Mouse (Mus musculus) cerebellum, postnatal 36 days (tissue): ENCODE data around the gene Rnf220.
A peak's percentile ranks its signal among the peaks of the same experiment; 100 is the strongest.
"Not testable (repeated sequence)": the region's sequence is repeated elsewhere in the genome, so short reads cannot be mapped to it uniquely, and the experiment has no call there.

Experiments
- DNase-seq, 2 experiments: peaks; one replicate each; pipeline ENCODE4 v3.0.0; 2021 to 2022; ENCODE audit warnings: mixed read lengths in 2 of 2

Rnf220 gene

DNA sequence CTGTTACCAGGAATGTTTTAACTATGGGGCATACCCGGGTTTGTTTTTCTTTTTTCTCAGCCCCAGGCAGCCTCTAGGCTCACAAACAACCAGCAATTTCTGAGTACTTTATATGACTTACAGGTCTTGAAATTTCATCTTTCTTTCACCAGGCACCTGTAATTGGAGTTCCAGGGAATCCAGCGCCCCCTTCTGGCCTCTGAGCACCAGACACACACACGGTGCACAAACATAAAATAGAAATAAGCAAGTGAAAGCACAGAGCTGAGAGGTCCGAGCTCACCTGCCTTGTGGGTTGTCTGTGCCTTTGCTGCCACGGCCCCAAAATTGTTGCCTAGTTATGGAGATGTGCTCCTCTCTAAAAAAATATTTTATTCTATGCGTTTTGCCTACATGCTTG lies 236.9 kb downstream of the Rnf220 start:
- not testable (repeated sequence) for DNase-seq

DNA sequence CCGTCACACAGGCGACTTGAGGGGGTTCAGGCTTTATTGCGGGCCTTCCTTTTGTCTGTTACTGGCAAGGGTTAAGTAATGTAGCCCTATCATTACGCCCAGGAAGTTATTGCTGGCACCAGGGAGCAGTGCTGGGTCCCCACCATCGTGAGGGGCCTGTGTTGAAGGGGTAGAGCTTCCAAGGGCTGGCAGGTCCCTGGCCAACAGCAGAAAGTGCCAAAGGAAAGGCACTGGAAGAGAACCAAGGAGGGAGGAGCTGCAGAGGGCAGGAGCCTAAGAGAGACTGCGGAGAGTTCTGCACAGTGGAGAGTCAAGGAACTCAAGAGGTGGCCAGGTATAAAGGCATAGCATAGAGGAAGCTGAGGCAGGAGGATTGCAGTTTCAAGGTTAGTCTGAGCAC lies 242.2 kb downstream of the Rnf220 start:
- no peak for DNase-seq

DNA sequence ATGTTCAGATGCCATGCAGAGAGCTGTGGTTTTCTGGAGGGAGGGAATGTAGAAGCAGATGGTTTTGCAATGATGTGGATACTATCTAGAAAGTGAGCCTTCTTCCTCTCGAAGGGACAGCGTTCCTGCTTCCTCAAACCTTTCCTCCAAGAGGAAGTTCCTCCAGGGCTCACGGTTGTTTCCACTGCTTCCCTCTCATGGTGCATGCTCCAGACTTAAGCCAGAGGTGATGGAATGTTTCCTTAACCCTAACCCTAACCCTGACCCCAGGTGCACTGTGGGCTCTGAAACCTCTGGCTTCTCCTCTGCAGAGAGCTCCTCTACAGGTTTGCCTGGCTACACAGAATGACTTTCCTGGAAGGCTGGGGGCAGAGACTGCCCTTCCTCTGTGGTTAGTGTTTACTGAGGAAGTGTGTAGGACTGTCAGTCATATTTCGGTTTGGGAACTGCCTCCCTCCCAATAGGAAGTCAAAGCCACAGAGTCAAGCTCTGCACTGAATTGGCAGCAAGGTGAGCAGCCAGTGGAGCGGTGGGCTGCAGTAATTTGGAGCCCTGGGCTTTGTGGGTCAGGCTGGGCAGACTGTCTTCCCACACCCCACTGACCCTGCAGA lies 242.7 kb downstream of the Rnf220 start:
- DNase-seq: no peak

DNA sequence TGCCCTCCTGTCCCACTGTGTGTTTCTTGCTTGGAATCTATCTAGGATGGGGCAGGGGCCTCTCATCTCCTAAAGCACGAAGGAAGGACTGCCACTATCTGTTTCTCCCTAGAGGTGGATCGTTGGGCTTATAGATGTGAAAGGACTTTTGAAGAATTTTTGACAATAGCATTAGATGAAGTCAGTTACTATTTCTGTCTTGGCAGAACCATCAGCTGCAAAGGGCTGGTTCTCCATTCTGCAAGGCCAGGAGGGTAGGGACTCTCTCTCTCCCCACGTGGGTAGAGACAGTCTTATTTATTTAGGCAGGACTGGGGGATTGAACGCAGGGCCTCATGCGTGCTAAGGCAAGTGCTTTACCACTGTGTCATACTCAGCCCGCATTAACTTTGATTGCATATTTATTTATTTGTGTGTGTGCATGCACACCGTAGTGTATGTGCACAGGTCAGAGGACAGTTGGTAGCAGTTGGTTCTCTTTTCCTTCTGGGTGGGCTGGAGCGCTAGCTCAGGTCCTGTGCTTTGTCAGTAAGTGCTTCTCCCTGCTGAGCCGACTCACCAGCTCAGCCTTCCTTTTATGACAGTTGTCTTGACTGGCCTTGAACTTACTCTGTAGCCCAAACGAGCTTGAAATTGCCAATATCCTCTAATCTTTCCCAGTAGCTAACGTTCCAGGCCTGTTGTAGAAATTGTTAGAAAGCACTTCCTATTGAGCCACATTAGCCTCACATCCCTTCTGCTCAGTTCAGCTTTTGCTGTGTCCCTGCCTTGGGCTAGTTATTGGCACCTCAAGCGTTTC lies 243.4 kb downstream of the Rnf220 start:
- no peak for DNase-seq

DNA sequence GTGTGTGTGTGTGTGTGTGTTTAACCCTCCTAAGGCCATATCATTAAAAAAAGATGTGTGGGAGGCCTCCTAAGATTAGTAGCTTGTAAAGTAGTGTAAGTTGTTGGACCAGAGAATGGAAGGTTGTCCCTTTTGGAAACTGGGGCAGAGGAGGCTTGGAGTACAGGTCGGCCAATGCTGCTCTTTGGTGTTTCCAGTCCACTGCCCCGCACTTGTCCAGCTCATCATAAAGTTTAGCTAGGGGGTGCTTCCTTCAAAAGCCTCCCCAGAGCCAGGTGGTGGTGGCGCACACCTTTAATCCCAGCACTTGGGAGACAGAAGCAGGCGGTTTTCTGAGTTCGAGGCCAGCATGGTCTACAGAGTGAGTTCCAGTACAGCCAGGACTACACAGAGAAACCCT lies 244.1 kb downstream of the Rnf220 start:
- no peak for DNase-seq

DNA sequence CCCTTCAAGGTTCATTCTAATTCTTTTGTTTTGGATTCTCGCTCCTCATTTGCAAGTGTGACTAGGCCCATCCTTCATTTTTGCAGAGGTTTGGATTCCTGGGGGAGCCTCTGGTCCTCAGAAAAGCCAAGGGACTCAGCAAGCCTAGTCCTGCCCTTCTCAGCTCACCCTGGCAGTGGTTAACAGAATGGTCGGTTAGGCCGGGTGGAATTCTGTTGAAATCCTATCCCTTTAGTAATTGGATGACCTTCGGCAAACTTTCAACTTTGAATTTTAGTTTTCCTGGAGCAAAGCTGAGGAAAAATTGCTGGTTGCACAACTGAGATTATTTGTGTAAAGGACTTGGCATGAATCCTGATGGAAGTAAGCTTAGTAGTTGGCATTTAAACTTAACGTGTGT lies 244.5 kb downstream of the Rnf220 start:
- no peak for DNase-seq

DNA sequence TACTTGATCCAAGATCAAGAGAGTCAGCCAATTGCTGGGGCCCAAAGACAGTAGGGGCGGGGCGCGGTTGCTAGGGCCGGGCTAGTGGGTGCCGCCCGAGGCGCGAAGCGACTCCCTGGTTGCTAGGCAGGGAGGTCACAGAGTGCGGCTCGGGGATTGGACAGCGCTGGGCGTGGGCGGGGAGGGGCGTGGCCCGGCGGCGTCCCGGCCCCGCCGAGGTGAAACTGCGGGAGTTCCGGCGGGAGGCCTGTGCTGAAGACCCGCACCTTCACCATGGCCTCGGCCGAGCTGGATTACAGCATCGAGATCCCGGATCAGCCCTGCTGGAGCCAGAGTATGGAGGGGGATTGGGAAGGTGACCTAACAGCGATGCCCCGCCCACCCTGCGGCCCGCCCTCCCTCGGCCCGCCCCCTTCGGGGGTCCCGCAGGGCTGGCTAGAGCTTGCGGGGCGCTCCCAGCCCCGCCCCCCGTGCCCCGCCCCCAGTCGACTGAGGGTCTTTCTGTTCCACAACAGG lies 245.0 kb downstream of the Rnf220 start, which contains the start of the genes Tmem53 and Armh1:
TSS of gene Tmem53 (plus strand) at position 151 of the 516 bp plus-strand sequence.
TSS of gene Armh1 (minus strand) at position 325 of the 516 bp plus-strand sequence.
- peak; percentile 61 to 73 for DNase-seq

DNA sequence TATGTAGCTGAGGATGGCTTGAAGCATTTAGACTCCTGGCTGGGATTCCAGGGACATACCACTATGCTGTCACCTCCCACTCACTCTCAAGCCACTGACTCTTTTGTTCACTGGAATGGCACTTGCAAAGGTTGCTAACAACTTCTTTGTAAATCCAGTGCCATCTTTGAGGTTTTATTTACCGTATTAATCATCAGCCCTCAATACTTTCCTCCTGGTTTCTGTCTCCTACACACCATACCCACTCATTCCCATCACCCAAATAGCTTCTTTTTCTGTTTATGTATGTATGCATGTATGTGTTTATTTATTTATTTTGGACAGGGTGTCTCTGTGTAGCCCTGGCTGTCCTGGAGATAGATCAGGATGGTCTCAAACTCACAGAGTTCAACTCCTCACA lies 245.9 kb downstream of the Rnf220 start:
- DNase-seq: no peak

DNA sequence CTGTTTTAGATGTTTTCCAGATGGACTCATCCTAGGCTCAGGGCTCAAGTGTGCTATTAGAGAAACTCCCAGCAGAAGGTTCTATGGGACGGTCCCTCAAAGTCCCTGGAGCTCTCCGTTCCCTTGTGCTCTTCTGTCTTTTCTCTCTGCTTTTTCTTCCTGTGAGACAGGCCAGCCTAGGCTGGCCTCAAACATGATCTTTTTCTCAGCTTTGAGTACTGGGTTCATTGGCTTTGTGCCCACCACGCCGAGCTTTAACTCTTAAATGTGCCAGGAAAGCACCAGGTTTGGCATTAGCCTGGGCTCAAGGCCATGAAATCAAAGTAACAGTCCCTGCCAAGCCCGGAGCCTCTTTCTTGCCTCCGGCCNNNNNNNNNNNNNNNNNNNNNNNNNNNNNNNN lies 256.0 kb downstream of the Rnf220 start:
- DNase-seq: peak; percentile 37 to 40

DNA sequence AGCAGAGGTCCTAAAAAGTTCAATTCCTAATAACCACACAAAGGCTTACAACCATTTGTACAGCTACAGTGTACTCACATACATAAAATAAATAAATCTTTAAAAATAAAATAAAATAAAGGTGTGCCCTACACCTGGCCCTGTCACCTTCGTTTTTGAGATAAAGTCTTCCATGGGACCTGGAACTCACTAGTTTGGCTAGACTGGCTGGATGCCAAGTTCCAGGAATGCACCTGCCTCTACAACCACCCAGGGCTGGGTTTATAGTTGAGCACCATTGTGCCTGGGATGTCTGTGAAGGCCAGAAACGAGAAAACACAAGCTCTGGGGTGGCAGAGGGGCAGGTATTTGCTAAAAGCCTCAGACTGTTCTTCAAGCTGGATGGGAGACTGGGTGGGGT lies 257.7 kb downstream of the Rnf220 start:
- DNase-seq: no peak

DNA sequence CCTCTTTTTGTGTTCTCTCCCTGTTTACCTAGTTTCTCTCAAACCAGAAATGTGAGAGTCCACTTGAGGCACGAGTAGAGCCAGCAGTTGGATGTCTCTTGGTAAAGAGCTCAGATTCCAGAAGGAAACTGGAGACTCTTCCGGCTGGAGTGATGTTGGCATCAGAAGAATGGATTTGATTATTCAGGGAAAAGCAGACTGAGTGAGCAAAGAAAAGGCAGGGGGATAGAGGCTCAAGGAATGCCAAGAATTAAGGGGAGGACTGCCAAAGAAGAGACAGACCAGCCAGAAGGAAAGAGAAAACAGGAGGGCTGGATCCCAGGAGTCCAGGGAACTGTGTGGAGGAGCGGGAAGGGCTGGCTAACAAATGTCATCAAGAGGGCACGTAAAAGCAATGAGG lies 261.0 kb downstream of the Rnf220 start:
- no peak for DNase-seq

DNA sequence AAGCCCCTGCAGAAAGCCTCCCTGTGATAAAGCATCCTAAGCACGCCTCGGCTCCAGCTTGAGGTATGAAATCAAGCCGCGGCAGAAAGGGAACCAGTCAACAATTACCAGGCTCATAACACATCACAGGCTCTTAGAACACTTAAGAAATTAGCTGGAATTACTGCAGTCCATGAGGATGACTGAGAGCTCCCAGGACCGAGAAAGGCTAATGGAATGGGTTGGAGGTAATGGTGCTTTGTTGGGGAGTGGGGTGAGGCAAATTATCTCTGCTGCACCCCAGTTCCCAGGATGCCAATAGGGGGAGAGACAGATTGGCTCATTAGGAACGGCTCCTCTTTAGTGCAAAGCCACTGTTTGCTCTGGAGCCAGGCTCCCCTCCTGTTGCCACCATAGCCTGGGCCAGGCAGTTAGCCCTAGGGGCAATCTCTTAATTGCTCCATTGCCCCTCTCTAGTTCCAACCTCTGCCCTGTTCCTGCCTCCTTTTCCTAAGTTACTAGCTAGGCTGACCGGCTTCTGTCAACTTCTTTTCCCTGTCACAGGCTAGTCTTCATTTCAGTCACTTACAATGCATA lies 262.6 kb downstream of the Rnf220 start:
- DNase-seq: no peak

DNA sequence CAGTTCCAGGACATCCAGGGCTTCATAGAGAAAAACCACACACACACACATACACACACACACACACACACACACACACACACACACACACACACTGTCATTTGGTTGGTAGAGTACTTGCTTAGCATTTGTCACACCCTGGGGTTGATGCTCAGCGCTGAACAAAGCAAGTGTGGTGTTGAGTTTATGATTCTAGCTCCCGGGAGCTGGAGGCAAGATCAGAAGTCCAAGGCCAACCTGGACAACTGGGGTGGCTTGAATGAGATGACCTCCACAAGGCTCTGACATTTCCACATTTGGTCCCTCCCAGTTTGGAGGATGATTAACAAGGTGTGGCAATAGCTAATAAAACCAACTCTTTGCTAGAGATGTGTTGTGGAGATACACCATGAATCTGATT lies 265.6 kb downstream of the Rnf220 start:
- no peak for DNase-seq

DNA sequence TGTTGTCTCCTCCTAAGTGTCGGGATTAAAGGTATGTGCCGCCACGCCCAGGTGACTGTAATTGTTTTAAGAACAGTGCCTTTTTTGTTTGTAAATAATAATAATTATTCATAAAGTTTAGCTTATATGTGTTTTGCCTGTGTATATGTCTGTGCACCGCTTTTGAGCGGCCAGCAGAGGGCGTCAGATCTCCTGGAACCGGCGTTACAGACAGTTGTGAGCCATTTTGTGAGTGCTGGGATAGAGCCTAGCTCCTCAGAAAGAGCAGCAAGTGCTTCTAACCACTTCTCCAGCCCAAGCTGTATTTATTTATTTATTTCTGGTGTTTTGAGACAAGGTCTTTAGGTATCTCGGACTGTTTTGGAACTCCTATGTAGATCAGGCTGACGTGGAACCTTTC lies 266.5 kb downstream of the Rnf220 start:
- no peak for DNase-seq

DNA sequence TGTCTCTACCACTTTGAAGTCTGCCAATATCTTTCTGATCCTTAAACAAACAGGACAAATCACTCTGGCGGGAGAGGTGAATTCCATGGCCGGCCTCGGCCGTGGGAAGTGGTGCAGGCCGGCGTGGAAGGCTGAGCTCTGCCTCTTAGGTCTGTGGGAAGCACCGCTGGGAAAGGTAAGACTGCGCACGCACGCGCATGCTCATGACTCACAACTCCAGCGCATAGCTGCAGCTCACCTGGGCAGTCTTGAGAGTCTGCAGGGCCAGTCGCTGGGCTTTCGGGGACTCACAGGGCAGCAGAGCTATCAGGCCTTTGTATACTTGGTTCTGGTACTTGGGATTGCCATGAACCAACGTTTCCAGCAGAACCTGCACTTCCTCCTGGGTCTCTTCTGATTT lies 267.3 kb downstream of the Rnf220 start:
- DNase-seq: no peak

DNA sequence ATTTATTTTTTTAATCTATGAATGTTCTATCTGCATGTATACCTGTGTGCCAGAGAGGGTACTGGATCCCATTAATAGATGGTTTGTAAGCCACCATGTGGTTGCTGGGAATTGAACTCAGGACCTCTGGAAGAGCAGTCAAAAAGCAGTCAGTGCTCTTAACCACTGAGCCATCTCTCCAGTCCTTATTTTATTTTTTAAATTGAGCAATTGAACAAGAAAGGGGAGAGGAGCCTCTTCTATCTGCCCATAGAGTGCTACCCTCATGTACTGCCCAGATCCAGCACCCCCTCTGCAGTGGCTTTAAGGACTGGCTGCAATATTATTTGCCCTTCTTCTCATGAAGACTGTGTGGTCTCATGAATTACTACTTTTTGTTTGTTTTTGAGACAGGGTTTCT lies 271.6 kb downstream of the Rnf220 start:
- no peak for DNase-seq

DNA sequence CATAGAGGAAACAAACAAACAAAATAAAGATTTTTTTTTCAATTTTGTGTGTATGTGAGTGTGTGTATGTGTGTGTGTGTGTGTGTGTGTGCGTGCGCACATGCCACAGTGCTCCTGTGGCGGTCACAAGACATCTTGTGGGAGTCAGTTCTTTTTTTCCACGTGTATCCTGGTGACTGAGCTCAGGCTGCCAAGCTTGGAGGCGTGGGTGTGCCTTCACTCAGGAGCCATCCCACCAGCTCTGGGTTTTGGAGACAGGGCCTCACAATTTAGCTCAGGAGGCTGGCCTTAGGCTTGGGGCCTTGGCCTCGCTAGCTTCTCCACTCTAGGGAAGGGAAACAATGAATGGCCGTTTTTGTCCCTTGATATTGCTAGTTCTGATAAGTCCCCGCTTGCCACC lies 272.7 kb downstream of the Rnf220 start:
- no peak for DNase-seq

DNA sequence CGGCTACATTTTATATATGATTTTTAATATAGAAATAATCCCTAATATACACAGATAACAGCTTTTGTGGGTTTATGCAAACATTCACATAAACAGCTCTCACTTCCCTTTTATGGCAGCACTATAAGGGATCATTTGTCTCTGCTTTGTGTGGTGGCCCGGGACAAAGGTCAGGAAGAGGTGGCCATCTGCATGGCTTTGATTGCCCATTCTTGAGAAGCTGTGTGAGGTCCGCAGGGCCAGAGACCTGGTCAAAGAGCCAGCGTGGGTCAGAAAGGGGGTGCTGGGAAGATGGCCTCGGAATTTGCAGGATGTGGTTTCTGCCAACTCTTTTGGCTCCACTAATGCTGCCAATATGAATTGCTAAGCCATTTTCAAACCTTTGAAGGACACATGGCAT lies 273.9 kb downstream of the Rnf220 start:
- DNase-seq: no peak

DNA sequence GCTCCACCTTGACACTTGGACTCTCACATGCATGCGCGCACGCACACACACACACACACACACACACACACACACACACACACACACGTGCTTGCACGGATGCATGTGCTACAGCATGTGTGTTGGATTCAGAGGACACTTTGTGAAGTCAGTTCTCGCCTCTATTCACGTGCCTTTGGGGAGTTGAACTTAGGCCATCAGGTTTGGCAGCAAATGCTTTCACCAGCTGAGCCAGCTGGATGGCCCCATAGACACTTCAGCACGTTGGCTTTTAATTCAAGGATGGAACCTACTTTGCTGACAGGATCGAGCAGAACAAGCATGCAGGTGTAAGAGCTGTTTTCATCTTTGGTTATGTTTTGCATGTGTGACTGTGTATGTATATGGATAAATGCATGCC lies 275.0 kb downstream of the Rnf220 start:
- no peak for DNase-seq
